Mouse (Mus musculus): ENCODE measurements at regions not wholly inside any gene's neighbourhood (a gene's known extent, or its start where the extent isn't known, plus 50 kb on each side); places are given as distances from the start of the nearest gene placed in this dataset.

- no peak for DNase-seq (ENCODE audit: low read depth, low spot score)
These were observed 88.5 kb downstream of the Irx1 start for GRCm38 (mm10) chr13:71874986-71875385.

- no peak for DNase-seq (ENCODE audit: low read depth, low spot score)
These were observed 94.8 kb downstream of the Irx1 start for GRCm38 (mm10) chr13:71868763-71869162.

GRCm38 (mm10) chr13:71853426-71854025, 110.0 kb downstream of the Irx1 start:
- no peak for DNase-seq (ENCODE audit: low read depth, low spot score)

- no peak for DNase-seq (ENCODE audit: low read depth, low spot score)
These were observed 159.2 kb downstream of the Irx1 start for GRCm38 (mm10) chr13:71804032-71804958.

- no peak for DNase-seq (ENCODE audit: low read depth, low spot score)
These were observed 165.2 kb downstream of the Irx1 start for GRCm38 (mm10) chr13:71798288-71798687.

DNA sequence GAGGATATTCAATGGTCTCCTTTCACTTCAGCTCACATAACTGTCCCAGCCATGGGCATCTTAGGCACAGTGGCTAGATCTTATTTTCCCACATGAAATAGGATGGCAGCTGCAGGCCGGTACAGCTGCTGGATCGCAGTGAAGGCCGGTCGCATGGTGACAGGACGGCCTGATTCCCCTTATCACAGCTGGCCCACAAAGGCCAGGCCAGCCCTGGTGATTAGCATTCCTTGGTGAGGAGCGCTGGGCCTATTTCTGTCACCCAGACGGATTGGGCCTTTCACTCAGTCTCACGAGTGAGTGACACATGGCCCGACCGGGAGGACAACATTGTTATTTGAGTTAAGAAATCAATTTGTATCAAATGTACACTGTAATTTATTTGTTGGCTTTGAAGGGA, 178.8 kb downstream of the Irx1 start:
- DNase-seq (ENCODE audit: low read depth, low spot score), result no peak

- no peak for DNase-seq (ENCODE audit: low read depth, low spot score)
These were observed 216.2 kb downstream of the Irx1 start for GRCm38 (mm10) chr13:71747003-71747965.

DNA sequence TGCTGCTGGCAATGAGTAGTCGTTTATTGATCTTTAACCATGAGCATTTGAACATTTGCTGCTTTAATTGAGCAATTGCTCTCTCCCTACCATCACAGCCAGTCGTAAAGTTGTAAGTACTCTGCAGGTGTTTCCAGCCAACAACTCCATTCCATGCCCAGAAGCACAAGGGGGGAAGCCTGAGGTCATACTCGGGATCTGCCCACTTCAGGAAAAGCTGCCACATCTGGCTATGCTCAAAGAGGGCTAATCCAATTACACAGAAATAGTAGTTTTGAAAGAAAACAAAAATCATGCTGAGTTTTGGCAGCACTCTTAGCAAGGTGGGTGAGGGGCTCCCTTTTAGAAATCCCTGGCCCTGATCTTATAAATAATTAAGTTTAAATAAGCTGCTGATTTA, 217.0 kb downstream of the Irx1 start:
- DNase-seq (ENCODE audit: low read depth, low spot score), result no peak

DNA sequence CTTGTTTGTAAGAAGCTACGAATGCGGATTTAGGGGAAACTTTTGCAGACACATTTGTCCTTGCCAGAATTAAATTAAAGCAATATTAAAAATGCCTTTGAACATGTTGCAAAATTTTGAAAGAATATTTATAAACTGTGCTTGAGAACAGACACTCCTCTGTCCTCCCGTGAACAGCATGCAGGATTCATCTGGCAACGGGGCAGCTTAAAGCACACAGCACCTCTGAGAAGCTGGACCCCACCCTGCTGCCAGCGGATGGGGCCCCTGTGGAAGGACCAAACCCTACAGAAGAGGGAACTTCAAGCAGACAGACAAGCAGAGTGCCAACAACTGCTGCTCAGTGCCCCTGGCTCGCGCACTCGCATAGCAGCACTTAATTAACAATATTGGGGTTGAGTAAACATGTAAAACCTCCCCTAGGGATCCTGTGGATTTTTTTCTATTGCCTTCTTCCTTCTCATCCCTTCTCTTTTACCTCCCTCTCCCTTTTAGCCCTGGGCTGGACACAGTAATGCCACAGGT, 226.6 kb downstream of the Irx1 start:
- no peak for DNase-seq (ENCODE audit: low read depth, low spot score)

DNA sequence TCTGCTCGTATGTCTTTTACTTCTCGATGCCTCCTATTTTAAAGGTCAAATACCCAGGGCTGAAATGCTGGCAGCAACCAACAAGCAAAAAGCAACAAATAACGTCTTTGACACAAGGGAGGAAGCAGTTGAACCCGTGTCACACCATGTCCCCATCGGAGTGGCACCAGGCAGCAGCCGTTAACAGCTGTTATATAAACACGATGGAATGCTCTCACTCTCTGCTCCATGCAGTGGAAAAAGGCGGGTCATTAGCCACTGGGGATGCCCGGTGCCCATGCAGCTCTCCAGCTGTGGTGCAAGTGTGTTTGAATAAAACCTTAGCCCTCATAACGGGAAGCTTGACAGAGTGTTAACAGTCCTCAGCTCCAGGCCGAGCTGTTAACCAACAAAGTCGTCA, 229.3 kb downstream of the Irx1 start:
- no peak for DNase-seq (ENCODE audit: low read depth, low spot score)

DNA sequence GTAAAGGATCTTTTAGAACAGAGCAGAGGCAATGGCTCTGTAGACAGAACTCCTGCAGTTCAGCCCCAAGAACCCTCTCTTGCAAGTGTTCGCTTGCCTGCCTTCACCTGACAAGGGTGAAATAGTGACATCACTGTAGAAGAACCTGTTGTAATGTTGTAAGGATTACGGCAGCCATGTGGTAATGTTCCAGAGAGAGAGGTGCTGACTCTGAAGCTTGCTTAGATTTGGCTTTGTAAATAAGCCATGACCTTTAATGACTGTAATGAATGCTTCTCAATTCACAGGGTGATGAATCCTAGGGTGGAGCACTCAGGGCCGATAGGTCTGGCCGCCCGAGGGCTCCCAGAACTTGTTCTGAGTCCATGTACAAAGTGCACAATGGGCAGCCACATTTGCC, 230.2 kb downstream of the Irx1 start:
- no peak for DNase-seq (ENCODE audit: low read depth, low spot score)

GRCm38 (mm10) chr13:71732903-71733302, 230.6 kb downstream of the Irx1 start:
- DNase-seq (ENCODE audit: low read depth, low spot score), result no peak

- DNase-seq (ENCODE audit: low read depth, low spot score), result no peak
These were observed 273.3 kb downstream of the Irx1 start for GRCm38 (mm10) chr13:71690069-71690817.

DNA sequence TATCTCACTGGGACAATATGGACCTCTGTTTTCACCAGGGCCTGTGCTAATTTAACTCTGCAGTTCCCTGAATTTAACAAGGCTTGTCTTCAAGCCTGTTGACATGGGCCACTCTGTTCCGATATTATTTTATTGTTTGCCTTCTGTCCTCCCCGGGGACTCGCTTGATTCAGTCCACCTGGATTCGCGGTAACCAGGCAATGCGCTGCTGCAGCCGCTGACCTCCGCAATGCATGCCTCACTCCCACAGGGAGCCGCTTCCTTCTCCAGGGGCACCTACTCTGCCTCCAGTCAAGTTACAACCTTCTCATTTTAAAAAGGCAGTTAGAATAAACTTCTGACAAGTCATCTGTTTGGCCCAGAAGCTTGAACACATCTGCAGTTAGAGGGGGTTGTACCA, 274.3 kb downstream of the Irx1 start:
- DNase-seq (ENCODE audit: low read depth, low spot score), result no peak

- DNase-seq (ENCODE audit: low read depth, low spot score), result no peak
These were observed 287.4 kb downstream of the Irx1 start for GRCm38 (mm10) chr13:71676081-71676624.

GRCm38 (mm10) chr13:71669956-71670739, 293.4 kb downstream of the Irx1 start:
- DNase-seq (ENCODE audit: low read depth, low spot score), result no peak

- DNase-seq (ENCODE audit: low read depth, low spot score), result no peak
These were observed 295.3 kb downstream of the Irx1 start for GRCm38 (mm10) chr13:71668256-71668655.

- DNase-seq (ENCODE audit: low read depth, low spot score), result no peak
These were observed 298.2 kb downstream of the Irx1 start for GRCm38 (mm10) chr13:71665221-71665916.

GRCm38 (mm10) chr13:71657898-71658297, 305.6 kb downstream of the Irx1 start:
- no peak for DNase-seq (ENCODE audit: low read depth, low spot score)

Measured in c-Kit-negative CD71-positive TER-119-positive erythroid progenitor cells, embryonic 14.5 days (primary cell).